Mouse (Mus musculus) CH12F3 (cell line): ENCODE results near the gene Has1.
"Not testable (repeated sequence)": the region's sequence is repeated elsewhere in the genome, so short reads cannot be mapped to it uniquely, and the experiment has no call there.

Experiments used
- in situ Hi-C: fragments of 300-500 bp; cut with MboI; formaldehyde crosslinking; loops from 2 replicates; pipeline ENCODE4 v1.14.3; 2020; ENCODE audit warnings: low sequenced_read_pairs

Gene Has1

GRCm38 (mm10) chr17:17845187-17846027 is 9.6 kb downstream of the Has1 start:
- in situ Hi-C loops, result no loop called here

DNA sequence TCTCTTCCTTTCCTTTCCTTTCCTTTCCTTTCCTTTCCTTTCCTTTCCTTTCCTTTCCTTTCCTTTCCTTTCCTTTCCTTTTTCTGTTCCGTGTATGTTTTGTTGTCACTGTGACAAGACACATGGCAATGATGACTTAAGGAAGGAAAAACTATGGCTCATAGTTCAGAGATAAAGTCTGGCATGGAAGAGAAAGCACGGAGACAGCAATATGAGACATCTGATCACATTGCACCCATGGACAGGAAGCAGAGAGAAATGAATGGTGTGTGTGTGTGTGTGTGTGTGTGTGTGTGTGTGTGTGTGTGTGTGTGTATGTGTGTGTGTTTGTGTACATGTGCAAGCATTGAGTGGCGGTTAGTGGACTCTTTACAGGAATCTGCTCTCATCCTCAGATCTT is 10.4 kb downstream of the Has1 start:
- in situ Hi-C loops, result not testable (repeated sequence)

- in situ Hi-C loops, result no loop called here
Observed at GRCm38 (mm10) chr17:17843534-17844261, 11.3 kb downstream of the Has1 start.

DNA sequence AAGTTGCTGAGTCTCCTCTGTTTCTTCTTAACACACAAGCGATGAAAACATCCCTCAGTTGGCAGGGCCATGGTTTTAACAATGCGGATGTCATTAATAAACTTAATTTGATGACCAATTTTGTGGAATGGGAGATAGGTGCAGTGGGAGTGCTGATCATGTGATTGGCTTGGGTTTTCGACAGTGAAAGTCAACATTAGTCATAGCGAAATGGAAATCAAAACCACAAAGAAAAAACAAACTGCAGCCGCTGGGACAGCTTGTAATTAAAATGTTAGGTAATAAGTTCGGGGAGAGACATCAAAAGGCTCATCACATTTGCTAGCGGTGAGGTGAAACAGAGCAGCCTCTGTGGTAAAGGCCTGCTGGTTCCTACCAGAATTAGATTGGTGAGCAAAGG is 14.2 kb downstream of the Has1 start:
- in situ Hi-C loops, result no loop called here

GRCm38 (mm10) chr17:17839276-17839675 is 15.7 kb downstream of the Has1 start:
- in situ Hi-C loops, result no loop called here

DNA sequence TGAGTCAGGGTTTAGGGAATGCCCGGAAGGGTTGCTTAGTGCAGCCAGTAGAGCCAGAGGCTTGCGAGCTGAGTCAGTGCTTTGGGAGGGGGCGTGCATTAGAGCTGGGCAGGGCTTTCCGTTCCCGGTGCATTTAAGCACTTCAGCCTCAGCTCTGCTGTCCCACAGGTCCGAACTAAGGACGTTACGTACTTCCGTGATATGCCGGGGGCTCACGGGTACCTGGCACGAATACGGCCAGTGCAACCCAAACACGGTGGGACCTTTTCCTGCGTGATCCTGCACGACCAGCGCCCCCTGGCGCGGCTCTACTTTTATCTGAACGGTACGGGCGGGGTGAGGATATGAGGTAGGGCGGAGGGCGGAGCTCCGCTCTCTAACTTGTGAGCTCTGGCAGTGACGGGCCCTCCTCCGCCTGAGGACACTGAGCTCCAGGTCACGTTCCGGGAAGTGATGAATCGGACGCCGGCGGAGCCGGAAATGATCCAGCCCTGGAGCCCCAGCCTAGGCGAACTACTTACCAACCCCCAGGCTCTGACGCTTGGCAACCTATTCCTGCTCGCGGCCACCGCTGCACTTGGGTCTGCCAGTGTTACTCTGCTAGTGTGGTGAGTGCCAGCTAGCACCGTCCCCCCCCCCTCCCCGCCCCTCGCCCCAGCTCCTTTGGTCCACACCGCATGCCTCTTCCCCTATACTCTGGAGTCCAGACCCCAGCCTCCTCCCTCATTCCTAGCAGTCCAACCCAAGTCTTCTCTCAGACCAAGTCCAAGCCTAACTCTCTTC is 16.9 kb downstream of the Has1 start:
- in situ Hi-C loops, result no loop called here

DNA sequence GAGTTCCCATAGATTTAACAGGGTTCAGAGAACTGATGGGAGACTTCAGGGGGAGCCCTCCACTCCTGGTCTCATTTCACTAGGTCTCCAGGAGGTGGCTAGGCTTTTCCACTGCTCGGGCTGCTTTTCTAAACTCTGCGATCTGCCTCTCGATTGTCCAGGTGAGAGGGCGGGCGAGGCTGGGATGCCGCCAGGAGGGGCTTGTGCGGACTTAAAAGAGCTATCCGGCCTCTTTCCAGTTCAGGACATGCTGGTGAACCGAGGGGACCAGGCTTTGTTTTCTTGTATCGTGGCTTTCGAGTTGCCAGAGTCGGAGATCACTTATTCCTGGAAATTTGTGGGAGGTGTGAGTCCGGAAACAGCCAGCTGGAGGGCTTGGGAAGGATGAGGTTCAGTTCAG is 17.6 kb downstream of the Has1 start:
- in situ Hi-C loops, result no loop called here

DNA sequence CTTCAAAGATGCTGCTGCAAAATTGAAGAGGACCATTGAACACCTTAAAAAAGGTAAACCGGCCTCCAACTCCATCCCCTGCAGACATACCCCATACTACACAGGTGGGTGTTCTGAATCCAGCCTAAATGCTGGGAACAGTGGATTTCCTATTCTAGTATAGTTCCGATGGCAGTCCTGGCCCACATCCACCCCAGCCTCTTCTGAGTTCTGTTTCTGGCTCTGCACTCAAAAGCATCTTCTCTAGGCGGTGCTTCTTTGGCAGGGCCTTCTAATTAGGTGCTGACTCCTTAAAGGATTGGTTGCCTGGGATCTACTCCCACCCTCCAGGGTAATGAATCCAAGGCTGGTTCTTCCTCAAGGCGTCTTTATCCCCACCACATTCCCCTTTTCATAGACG is 18.9 kb downstream of the Has1 start:
- in situ Hi-C loops, result no loop called here

DNA sequence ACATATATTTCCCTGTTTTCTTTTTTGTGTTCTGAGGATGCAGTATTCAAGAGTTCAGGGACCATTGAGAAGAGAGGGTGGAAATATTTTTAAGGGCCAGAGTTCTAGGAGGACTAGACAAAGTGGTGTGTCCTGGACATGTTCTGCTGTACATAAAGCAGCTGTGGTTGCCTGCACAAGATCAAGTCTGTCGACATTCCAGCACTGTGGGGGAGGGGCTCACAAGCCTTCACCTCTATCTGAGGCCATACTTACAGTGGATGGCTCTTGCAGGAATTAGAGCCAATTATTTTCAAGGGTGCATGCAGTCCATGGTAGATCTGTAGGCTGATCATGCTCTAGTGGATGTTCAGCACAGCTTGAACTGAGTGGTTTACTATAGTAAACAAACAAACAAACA is 20.1 kb downstream of the Has1 start:
- in situ Hi-C loops, result no loop called here

GRCm38 (mm10) chr17:17830731-17831130 is 24.3 kb downstream of the Has1 start:
- in situ Hi-C loops, result no loop called here

DNA sequence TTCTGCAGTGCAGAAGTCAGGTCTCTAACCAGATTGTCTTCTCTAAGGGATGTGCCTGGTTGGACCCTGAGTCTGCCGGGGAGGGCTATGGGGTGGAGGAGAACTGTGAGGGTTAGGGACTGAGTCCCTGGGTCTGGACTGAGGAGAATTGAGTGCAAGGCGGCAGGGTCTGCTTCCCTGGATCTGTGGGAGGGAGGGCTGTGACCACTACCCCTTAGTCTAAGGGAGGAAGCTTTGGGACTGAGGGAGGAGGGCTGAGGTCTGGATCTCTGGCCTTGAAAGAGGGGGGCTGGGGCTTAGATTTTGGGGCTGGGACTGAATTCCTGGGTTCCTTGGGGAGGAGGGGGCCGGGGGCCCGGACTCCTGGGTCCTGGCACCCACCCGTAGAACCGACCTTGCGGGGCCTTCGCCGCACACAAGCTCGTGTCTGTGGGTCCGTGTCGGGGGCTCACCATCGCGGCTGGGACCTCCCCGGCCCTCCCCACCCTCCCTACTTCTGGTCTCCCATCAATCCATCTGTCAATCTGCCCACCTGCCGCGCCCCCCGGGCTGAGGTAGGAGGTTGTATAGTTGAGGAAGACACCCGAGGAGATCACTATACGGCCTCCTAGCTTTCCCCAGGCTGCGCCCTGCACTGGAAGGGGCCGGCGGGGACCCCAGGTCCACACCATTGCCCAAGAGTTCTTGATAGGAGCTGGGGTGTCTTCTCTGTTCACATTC is 25.0 kb downstream of the Has1 start:
- in situ Hi-C loops, result no loop called here

GRCm38 (mm10) chr17:17829052-17829785 is 25.8 kb downstream of the Has1 start:
- in situ Hi-C loops, result no loop called here

GRCm38 (mm10) chr17:17828191-17828981 is 26.6 kb downstream of the Has1 start:
- in situ Hi-C loops, result no loop called here

- in situ Hi-C loops, result no loop called here
Observed at GRCm38 (mm10) chr17:17827658-17828190, 27.3 kb downstream of the Has1 start.

GRCm38 (mm10) chr17:17826751-17827657 is 28.0 kb downstream of the Has1 start, which contains the start of gene Spaca6:
Spaca6 (plus strand) TSS chr17:17827158.
- in situ Hi-C loops, result no loop called here

DNA sequence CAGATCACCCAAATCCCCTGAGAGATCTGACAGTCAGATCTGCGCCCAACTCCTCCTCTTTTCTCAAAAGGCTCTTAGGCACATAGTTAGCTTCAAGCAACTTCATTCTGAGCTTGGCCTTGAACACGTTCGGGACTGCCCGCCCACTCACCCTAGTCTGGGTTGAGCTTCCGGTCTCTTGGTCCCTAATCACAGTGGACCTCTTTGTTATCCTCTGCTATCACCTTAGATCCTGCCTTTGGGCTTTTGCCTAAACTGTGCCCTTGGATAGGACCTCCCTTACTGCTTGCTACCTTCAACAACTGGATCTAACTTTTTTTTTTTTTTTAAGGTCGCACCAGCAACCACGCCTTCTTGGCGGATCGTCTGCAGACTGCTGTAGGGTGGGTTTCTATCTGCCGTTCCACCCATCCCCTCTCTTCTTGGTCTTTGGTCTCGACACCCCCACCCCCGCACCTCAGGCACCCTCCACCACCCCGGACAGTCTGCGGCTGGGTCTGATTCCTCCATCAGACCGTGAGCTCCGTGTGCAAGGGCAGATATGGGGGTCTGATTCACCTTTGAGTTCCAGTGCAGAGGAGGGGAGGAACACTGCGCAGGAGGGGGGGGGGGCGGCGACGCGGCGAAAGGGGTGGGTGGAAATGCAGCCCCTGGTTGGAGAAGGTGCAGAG is 28.9 kb downstream of the Has1 start:
- in situ Hi-C loops, result no loop called here

- in situ Hi-C loops, result no loop called here
Observed at GRCm38 (mm10) chr17:17823612-17824336, 31.2 kb downstream of the Has1 start.
